Mouse (Mus musculus) liver (tissue): ENCODE measurements around the gene Gm45618.

ENCODE experiments used
- DNase-seq: peaks from one replicate; pipeline ENCODE4 v3.0.0-alpha.2; 2020; ENCODE audit warnings: mixed read lengths

Gm45618 gene

DNA sequence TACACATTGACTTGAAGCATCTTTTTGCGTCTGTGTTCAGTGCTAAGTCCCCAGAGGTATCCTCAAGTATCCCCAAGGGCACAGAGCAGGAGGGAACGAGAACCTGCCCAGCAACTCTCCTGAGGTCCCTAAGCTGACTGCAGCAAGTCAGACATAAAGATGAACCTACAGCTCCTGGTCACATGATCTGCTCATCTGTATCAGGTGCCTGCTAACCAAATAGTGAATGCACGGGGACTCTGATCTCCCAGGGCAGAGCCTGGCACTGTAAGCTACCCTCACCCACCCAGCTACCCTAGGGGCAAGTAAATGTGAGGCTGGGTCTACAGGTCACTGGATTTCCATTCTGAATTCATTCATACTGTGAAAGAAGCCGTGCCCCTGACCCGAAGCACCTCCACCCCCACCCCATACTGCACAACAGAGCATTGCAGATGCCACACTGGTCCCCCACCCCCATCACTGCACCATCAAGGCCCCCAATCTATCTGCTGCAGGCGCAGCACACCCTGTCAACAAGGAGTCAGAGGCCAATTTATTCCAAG lies 26.8 kb downstream of the Gm45618 start:
- no peak for DNase-seq

GRCm38 (mm10) chr7:142092991-142093390 lies 27.5 kb downstream of the Gm45618 start:
- no peak for DNase-seq

- DNase-seq, result peak; percentile 36
These were observed 28.7 kb downstream of the Gm45618 start for GRCm38 (mm10) chr7:142091848-142092247.

DNA sequence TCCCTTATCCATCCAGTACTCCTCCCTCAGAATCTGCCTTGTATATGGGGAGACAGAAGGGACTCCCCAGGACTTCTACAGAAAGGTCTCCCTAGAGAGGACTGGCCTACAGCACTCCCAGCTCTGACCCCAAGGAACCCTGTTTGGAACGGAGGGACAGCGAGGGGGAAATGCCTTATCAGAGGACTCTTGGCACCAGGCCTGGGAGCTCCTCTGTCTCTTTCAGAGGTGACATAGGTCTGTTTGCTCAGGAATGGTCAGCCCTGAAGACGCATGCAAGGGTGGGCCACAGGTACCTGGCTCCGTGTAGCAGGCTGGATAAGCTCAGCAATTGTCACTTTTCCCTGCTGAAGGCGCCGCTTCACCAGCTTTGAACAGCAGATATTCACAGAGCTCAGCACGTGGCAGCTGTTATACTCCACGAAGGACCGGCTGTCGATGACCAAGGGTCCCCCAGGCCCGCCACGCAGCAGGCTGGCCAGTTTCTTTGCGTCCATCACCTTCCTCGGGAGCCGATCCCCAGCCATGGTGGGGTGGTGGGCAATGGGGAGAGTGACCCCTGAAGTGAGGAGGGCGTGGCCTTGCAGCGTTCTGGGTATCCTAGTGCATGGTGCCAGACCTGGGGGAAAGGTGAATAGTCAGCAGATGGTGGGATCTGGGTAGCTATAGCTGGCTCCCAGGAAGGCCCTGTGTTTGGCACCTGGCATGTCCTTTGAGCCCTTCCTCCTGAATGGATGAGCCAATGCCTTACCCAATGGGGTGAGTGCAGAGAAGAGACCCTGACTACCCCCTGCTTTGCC lies 30.7 kb downstream of the Gm45618 start:
- no peak for DNase-seq

- peak; percentile 82 for DNase-seq
These were observed 31.6 kb downstream of the Gm45618 start for GRCm38 (mm10) chr7:142088886-142089285.

DNA sequence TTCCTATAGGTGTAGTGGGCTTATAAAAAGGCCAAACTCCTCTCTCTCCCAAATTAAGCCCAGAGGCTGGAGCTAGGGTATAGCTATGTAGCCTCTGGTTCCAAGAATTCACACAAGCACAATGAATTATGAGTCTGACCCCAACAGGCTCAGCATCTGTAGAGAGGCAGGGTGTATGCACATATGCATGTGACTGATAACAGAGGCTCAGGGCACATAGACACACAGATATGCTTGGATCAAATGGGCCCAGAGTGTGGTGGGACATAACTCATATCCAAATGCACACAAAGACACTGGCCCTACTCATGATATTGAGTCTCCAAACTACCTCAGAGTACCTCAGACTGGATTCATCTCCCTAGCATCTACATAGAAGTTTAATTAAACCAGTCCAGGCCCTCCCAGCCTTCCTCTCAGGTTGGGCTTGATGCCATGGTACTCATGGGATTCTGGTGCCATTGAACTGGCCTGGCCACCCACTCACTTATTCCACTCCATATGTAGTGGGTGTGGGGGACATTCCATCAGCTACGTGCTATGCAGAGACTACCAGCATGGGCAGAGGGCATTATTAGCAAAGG lies 33.4 kb downstream of the Gm45618 start:
- DNase-seq, result peak; percentile 83

DNA sequence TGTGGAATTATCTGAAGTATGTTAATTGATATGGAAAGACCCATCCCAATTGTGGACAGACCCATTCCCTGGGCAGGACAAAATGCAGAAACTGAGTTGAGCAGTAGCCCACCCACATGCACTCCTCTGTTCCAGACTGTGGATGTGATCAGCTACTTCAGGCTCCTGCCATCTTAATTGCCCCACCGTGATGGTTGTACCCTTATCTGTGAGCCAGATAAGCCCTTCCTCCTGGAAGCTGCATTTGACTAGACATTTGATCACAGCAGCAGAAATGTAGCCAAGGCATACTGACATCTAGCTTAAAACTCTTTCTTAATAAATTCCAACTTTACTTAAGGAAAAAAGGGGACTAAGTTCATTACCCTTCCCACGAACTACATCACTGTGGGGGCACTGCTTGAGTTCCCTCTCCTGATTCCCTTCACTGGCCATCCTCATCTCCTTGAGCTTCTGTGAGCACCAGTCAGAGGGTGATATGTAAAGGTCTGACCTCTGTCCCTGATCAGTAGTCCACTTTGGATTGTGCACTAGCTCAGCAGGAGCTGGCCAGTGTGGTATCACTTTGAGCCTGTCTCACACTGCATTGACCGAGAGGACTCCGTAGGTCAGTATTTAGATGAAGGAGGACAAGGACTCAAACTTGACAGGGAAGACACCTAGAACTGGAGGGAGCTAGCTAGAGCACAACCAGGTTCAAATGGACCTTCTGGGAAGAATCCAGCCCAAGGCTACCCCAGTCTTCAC lies 34.2 kb downstream of the Gm45618 start:
- DNase-seq, result peak; percentile 70

- DNase-seq, result no peak
These were observed 35.7 kb downstream of the Gm45618 start for GRCm38 (mm10) chr7:142084820-142085219.

GRCm38 (mm10) chr7:142084395-142084794 lies 36.1 kb downstream of the Gm45618 start:
- DNase-seq, result no peak

DNA sequence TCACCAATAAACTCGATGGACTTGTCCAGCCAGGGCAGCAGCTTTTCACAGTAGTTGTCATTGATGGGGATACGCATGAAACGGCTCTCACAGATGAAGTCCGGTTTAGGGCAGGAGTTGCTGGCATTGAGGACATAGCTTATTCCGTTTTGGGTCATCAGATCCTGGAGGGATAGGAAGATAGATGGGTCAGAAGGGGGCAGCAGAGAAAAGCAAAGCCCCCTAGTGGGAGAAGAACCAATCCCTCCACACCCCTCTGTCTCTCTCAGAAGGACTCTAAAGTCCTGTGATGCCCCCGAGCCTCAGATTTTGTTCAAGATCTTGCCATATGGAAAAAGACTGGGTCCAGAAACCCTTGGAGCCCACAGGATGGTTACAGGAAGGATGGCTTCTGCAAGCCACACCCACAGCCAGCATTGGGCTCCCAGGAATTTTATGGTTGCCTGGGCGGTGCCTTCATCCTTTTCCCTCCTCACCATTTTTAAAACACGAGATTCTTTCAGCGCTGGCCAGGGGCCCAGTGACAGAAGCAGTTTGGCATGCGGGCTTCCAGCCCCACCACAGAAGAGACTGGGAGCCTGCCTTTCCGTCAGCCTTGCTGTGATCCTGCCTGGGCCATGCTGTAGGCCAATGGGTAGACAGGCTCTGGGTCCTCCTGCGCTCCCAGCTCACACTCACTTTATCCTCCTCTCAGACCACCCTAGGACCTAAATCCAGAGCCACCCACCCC lies 36.8 kb downstream of the Gm45618 start:
- no peak for DNase-seq

DNA sequence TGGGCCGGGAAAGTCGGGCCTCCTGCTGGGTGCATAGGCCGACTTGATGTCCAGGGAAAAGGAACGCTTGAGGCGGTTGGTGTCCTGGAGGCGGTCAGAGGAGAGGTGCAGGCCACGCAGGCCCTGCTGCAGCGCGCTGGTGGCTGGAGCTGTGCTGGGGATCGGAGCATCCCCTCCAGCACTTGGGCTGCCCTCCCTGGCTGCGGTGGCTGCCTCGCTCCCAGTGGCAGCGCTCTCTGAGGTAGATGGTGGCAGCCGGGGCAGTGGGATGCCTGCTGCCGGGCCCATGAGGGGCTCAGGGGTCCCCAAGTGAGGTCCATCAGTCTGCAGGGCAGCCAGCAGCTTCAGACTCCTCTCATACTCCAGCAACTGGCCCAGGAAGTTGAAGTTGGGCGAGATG lies 37.9 kb downstream of the Gm45618 start:
- DNase-seq, result no peak

- no peak for DNase-seq
These were observed 38.4 kb downstream of the Gm45618 start for GRCm38 (mm10) chr7:142082179-142082578.

DNA sequence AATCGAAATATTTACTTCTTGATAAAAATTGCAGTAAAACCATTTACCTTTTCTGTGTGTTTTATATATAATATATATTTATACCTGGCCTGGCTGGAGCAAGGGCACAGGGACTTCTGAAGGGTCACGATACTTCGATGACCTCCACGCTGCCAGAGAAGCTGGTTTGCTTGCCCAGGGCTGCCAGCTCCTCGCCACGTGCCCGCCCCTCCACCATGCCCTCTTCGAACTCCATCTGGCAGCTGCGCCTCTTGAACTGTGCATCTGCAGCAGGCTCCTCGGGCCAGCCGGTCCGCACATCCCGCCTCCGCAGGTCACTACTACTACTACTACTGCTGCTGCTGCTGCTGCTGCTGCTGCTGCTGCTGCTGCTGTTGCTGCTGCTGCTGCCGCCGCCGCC lies 38.8 kb downstream of the Gm45618 start:
- no peak for DNase-seq

DNA sequence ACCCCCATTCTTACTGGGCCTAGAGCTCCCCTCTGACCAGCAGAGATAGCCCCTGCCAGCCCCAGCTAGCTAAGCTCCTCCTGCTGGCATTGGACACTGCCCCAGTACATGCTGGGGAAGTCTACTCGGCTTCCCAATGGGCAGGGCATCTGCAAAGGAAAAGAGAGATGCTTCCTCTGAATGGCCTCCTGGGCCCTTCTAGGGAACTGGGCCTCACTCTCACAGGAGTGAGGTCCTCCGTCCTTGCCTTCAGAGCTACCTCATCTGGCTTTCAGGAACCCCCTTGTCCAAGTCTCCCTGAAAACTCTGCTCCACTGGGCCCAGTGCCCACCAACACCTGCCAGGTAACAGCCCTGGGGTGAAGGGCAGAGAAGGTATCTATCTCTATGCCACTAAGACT lies 39.7 kb downstream of the Gm45618 start:
- DNase-seq, result no peak

DNA sequence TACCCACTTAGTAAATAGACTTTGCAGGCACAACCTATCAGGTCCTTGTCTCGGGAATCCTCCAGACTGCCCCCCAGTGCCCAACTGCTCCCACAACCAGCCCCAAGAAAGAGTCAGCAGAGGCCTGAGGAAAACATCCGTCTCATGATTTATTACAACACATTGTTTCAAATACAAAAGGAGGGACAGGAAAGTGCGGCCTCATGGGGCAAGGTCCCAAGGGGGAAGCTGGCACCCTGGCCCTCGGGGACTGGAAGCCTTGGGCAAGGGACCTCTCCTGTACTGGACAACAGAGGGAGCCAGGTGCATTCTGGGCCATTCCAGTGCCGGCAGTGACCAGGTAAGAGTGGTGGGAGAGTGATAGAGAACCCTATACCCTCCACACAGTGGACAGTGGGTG lies 41.2 kb downstream of the Gm45618 start:
- no peak for DNase-seq

DNA sequence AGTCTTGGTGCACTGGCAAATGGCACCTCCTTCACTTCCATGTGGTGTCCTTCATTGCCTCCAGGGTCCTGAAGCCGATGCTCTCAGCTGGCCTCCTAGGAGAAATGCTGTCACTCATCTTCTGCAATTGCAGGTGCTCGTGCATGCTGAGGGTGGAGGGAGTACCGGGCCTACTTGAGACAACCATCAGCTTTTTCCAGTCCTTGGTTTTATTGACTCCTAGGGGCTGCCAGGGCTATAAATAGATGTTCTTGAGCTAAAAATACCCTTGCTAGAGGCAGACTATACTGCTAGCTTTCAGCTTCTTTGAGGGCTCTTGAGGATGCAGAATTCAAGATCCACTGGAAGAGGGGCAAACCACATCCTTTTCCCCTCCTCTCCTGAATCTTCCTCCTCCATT lies 43.4 kb downstream of the Gm45618 start:
- DNase-seq, result no peak

DNA sequence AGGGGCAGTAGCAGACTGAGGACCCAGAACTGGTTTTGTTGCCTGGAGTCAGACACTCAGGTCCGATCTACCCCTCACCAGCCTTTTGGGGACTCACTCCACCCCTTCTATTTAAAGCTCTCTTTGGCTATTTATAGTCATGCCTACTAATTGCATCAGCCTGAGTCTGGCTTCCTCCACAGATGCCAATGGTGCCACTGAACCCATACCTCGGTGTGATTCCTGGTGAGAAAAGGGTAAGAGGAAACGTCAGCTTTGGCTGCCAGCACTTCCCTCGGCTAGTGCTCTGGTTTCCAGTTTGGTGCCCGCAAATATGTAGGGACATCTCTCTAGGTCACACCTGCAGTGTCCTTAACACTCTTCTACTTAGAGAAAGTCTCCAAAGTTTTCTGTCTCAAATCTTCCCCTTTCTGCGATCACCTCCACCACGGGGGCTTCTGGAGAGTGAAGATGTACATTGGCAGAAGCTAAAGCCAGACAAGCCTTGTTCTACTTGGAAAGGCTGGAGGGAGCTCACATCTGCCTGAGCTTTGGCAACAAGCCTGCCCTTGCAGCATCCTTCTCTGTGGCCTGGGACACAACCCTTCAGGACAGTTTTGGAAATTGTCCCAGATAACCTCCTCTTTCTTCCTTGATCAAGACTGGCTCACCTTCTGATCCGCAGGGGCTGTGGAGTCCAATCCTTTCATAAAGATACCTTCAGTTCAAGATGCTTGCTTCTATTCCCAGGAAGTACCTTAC lies 46.2 kb downstream of the Gm45618 start:
- no peak for DNase-seq

GRCm38 (mm10) chr7:142071717-142072116 lies 48.8 kb downstream of the Gm45618 start:
- no peak for DNase-seq

DNA sequence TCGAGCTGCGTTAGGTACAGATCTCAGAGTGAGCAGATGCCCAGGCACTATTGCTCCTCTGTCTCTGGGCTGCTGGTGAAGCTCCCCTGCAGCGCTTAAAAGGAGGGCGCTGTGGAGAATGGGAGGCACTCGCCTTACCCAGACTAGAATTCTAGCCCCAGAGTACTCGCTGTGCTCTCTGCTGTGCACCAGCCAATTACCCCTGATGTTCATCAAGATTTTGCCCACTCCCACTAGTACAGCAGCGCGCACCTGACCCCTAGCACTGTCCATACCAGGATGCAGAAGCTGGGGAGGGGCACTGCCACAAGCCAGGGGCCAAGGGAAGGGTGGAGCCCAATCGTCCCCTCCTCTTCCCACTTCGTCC lies 49.3 kb downstream of the Gm45618 start:
- no peak for DNase-seq

DNA sequence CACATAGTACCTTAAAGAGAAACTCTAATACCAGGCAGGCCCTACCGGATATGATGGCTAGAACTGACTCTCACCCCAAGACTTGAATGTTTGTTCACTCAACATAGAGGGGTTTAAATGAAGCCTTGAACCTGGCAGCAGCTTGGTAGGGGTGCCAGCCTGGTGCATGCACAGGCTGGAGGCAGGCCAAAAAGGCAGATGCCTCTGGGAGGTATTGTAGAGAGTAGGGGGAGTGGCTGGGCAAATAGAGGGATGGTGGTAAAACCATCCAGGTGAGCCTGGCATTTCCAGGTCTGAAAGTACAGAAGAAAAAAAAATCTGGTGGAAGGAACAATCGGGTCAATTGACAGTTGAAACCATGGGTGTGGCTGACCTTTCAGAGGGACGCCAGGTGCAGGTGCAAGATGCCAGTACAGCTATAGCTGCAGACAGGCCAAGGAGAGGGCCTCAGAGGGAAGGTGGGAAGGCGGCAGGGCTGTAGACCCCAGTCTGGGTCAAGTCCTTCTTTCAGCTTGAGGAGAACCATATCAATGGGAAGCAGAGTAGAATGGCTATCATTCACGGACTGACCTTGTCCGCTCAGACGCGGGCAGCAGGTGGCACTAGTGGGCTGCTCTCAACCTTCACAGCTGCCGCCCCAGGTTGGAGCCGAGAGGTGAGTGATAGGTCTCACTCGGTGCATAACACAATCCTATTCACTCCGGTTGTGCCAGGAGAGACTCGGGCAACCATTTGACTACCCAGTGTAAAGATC lies 49.9 kb downstream of the Gm45618 start:
- DNase-seq, result peak; percentile 85
